Mouse (Mus musculus): Measurements from ENCODE around the gene Adam8. TPM values are rescaled to one million over a fixed set of nuclear protein-coding genes. Genes with fewer than 3 reads are reported as not detected.
A peak's percentile ranks its signal among the peaks of the same experiment; 100 is the strongest.

The Adam8 gene
- polyA plus RNA-seq, 1 experiment from 2014 or later, result 3.6 TPM

DNA sequence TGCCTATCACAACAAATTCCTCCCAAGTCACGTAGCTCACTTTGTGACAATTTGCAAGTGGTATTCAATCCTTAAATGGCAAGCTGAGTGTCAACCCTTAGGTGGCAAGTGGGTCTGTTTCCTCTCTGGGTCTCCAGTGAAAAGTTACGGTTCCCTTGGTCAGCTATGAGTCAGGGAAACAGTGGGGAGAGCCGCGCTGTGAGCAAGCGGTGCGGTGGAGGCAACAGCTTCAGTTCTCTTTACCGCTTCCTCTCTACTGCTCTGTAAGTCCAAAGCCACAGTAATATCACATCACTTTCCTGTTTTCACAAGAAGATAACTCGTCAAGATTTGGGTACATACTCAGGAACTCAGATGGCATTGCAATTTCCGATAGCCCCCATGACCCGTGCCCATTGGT, 18.1 kb downstream of the Adam8 start:
- H3K9me3 ChIP-seq (ENCODE audit: control insufficient read depth, low read length), result no peaks in the 10 kb centered on the region
- WGBS, result 92% methylated on average over 10 of the region's 10 CpGs
- H3K4me3 ChIP-seq (replicated peaks; ENCODE audit: low read depth, low read length), result no peak overlapping the region
- H3K4me2 ChIP-seq (ENCODE audit: low read length), result no peak overlapping the region
- H3K27me3 ChIP-seq (ENCODE audit: control insufficient read depth, insufficient read depth, low read length), result peaks cover 7% of the 10 kb centered on the region; the same call in 1 of the 2 replicates
- DNase-seq (no peak), ATAC-seq (ENCODE audit: low FRiP score, low TSS enrichment) (no peak)
- peaks cover 5% of the 10 kb centered on the region; the same call in 1 of the 2 replicates for H3K4me1 ChIP-seq (ENCODE audit: control insufficient read depth, insufficient read depth, low read length)
- H3K9ac ChIP-seq (replicated peaks; ENCODE audit: low read length), result no peak overlapping the region
- H3K36me3 ChIP-seq (ENCODE audit: control insufficient read depth, insufficient read depth, low read length), result no peaks in the 10 kb centered on the region
- no peak overlapping the region for H3K27ac ChIP-seq (replicated peaks; ENCODE audit: low read depth, low read length)

DNA sequence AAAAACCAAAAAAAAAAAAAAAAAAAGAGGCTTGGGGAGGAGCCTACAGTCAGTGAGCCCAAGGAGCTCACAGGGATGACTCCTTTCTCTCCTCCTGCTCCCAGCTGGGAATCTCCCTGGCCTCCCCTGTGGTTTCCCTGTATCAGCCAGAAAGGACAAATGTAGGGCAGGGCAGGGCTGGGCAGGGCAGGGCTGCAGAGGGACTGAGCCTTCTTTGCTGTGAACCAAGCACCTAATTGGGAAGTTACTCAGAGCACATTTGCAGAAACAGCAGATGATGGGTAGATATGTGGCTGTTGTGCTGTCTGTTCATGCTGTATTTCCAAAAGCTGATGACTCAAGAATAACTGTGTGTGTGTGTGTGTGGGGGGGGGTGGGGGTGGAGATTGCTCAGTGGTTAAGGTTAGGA, 19.4 kb downstream of the Adam8 start:
- Histone ChIP-seq H3K36me3 (ENCODE audit: control insufficient read depth, insufficient read depth, low read length) (no peaks in the 10 kb centered on the region), H3K27me3 (ENCODE audit: control insufficient read depth, insufficient read depth, low read length) (peaks cover 7% of the 10 kb centered on the region; the same call in 1 of the 2 replicates), H3K9me3 (ENCODE audit: control insufficient read depth, low read length) (no peaks in the 10 kb centered on the region), H3K4me2 (ENCODE audit: low read length) (no peak overlapping the region), H3K27ac (replicated peaks; ENCODE audit: low read depth, low read length) (no peak overlapping the region), H3K9ac (replicated peaks; ENCODE audit: low read length) (no peak overlapping the region), H3K4me1 (ENCODE audit: control insufficient read depth, insufficient read depth, low read length) (no peaks in the 10 kb centered on the region), H3K4me3 (replicated peaks; ENCODE audit: low read depth, low read length) (no peak overlapping the region)
- DNase-seq, result no peak
- no peak for ATAC-seq (ENCODE audit: low FRiP score, low TSS enrichment)

DNA sequence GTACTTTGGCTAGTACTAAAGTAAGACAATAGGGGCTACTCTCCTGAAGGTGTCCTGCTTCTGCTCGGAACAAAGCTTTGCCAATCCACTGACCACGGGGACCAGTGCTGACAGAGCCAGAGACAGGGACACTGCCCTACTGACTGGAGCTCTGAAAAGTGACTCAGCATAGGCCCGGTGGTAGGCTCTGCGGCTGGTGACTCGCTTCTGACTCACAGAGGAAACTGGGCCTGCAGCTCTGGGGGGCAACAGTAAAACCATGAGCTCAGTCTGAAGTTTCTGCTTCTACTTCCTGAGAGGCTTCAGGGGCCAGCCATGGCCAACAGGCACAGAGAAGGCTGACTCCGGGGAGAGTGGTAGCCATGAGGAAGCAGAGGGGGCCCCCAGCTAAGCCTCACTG, 20.9 kb downstream of the Adam8 start:
- H3K4me1 ChIP-seq (ENCODE audit: control insufficient read depth, insufficient read depth, low read length), result no peaks in the 10 kb centered on the region
- no peak for ATAC-seq (ENCODE audit: low FRiP score, low TSS enrichment)
- H3K4me2 ChIP-seq (ENCODE audit: low read length), result no peak overlapping the region
- peaks cover 7% of the 10 kb centered on the region; the same call in 1 of the 2 replicates for H3K27me3 ChIP-seq (ENCODE audit: control insufficient read depth, insufficient read depth, low read length)
- no peaks in the 10 kb centered on the region for H3K9me3 ChIP-seq (ENCODE audit: control insufficient read depth, low read length)
- no peak for DNase-seq
- 75% methylated on average over 6 of the region's 6 CpGs for WGBS
- no peaks in the 10 kb centered on the region for H3K36me3 ChIP-seq (ENCODE audit: control insufficient read depth, insufficient read depth, low read length)
- H3K9ac ChIP-seq (replicated peaks; ENCODE audit: low read length), result no peak overlapping the region
- no peak overlapping the region for H3K27ac ChIP-seq (replicated peaks; ENCODE audit: low read depth, low read length)
- no peak overlapping the region for H3K4me3 ChIP-seq (replicated peaks; ENCODE audit: low read depth, low read length)

DNA sequence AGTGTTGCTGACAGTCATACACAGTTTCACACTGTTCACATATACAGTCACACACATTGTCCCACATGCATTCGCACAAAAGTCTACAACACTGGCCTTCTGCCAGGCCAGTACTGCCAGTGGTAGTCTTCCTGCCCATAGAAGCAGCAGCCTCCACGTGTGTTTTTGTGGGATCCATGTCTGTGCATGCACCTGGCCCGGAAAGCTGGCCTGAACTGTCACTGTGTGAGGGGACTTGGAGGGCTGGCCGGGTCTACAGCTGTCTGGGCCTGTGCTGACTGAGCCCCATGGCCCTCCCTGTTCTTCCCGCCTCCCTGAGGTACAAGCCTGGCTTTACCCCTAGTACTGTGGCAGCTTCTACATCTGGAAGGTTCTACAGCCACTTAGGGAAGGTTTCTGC, 21.4 kb downstream of the Adam8 start:
- H3K4me1 ChIP-seq (ENCODE audit: control insufficient read depth, insufficient read depth, low read length), result no peaks in the 10 kb centered on the region
- DNase-seq (no peak), ATAC-seq (ENCODE audit: low FRiP score, low TSS enrichment) (no peak)
- no peak overlapping the region for H3K9ac ChIP-seq (replicated peaks; ENCODE audit: low read length)
- no peaks in the 10 kb centered on the region for H3K36me3 ChIP-seq (ENCODE audit: control insufficient read depth, insufficient read depth, low read length)
- no peak overlapping the region for H3K4me2 ChIP-seq (ENCODE audit: low read length)
- 79% methylated on average over 5 of the region's 5 CpGs for WGBS
- no peak overlapping the region for H3K27ac ChIP-seq (replicated peaks; ENCODE audit: low read depth, low read length)
- no peaks in the 10 kb centered on the region for H3K9me3 ChIP-seq (ENCODE audit: control insufficient read depth, low read length)
- H3K27me3 ChIP-seq (ENCODE audit: control insufficient read depth, insufficient read depth, low read length), result peaks cover 7% of the 10 kb centered on the region; the same call in 1 of the 2 replicates
- H3K4me3 ChIP-seq (replicated peaks; ENCODE audit: low read depth, low read length), result no peak overlapping the region

DNA sequence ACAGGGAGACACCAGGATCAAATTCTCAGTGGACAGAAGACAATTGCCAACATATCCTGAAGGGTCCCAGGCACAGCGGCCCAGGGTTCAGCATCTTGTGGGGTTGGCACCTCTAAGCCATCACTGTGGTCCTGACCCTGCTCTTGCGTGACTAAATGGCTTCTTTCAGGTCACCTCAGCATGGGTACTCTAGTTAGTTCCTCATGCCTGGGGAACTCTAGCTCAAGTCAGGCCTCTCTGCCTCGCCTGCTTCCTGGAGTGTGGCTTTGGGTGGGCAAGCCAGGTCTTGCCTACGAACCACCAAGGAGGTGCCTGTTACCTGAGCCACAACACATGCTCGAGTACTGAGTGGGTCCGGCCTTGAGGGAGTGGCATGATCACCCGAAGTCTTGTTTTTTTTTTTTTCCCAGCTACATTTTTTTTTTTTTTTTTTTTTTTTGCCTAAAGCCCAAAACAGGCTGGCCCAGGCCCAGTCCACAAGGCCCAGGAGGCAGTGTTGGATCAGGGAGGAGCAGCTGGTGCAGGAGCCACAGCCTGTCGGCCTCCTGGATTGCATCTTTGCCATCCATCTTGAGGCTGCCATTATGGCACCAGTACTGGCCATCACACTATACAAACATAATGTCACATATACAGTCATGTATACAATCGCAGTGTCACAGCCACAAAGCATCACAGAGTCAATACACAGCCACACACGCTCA, 22.0 kb downstream of the Adam8 start:
- H3K4me2 ChIP-seq (ENCODE audit: low read length), result no peak overlapping the region
- H3K27me3 ChIP-seq (ENCODE audit: control insufficient read depth, insufficient read depth, low read length), result peaks cover 7% of the 10 kb centered on the region; the same call in 1 of the 2 replicates
- DNase-seq (no peak), ATAC-seq (ENCODE audit: low FRiP score, low TSS enrichment) (no peak)
- no peaks in the 10 kb centered on the region for H3K4me1 ChIP-seq (ENCODE audit: control insufficient read depth, insufficient read depth, low read length)
- H3K4me3 ChIP-seq (replicated peaks; ENCODE audit: low read depth, low read length), result no peak overlapping the region
- no peaks in the 10 kb centered on the region for H3K9me3 ChIP-seq (ENCODE audit: control insufficient read depth, low read length)
- no peak overlapping the region for H3K9ac ChIP-seq (replicated peaks; ENCODE audit: low read length)
- H3K27ac ChIP-seq (replicated peaks; ENCODE audit: low read depth, low read length), result no peak overlapping the region
- H3K36me3 ChIP-seq (ENCODE audit: control insufficient read depth, insufficient read depth, low read length), result no peaks in the 10 kb centered on the region
- WGBS, result 85% methylated on average over 10 of the region's 10 CpGs

DNA sequence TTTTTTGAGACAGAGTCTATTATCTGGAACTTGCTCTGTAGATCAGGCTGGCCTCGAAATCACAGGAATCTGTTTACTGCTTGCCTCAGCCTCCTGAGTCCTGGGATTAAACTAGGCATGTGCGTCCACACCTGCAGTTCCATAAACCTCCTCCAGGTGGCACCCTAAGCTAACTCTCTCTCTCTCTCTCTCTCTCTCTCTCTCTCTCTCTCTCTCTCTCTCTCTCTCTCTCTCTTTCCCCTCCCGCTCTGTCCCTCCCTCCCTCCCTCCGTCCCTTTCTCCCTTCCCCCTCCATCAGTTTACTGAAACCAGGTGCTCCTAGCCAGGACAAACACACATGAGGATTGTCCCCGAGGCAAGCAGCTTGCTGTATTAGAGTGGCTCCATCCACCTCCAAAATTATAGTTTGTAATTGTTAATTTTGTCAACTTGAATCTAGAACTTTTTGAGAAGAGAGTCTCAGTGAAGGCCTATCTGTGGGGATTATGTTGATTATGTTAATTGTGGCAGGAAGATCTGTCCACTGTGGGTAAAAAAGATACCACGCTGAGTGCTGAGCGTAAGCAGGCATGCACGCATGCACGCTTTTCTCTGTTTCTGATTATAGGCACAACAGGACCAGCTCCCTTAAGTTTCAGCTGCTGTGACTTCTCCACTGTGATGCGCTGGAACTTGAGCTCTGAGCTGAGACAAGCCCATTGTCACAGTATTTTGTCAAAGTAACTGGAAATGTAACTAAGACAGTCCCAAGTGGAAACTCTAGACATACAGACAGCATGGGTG, 22.8 kb downstream of the Adam8 start:
- WGBS, result 29% methylated on average over 10 of the region's 10 CpGs

DNA sequence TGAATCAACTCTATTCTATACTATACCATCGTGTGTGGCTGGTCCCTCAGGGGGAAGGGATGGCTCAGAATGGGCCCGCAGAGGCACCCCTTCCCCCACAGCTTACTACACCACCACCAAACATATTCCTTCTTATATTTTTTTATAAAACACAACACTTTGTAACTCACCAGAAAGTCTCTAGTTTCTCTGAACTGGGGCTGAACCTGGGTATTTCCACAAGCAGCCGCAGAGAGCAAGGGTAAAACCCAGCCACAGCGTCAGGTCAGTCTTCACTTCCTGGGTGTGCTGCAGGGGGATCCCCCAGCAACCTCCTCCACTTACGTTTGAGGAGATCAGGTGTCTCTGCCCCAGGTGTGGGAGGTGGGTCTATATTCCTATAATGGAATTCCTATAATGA, 23.9 kb downstream of the Adam8 start:
- WGBS, result 47% methylated on average over 5 of the region's 5 CpGs
- no peak for ATAC-seq (ENCODE audit: low FRiP score, low TSS enrichment)
- no peaks in the 10 kb centered on the region for H3K9me3 ChIP-seq (ENCODE audit: control insufficient read depth, low read length)

More for the DNA sequence above, 22.8 kb downstream of the Adam8 start:
- Histone ChIP-seq H3K36me3 (ENCODE audit: control insufficient read depth, insufficient read depth, low read length) (no peaks in the 10 kb centered on the region), H3K27me3 (ENCODE audit: control insufficient read depth, insufficient read depth, low read length) (peaks cover 7% of the 10 kb centered on the region; the same call in 1 of the 2 replicates), H3K27ac (replicated peaks; ENCODE audit: low read depth, low read length) (no peak overlapping the region), H3K9ac (replicated peaks; ENCODE audit: low read length) (no peak overlapping the region), H3K4me2 (ENCODE audit: low read length) (no peak overlapping the region), H3K4me3 (replicated peaks; ENCODE audit: low read depth, low read length) (no peak overlapping the region), H3K4me1 (ENCODE audit: control insufficient read depth, insufficient read depth, low read length) (no peaks in the 10 kb centered on the region), H3K9me3 (ENCODE audit: control insufficient read depth, low read length) (no peaks in the 10 kb centered on the region)
- ATAC-seq (ENCODE audit: low FRiP score, low TSS enrichment), result no peak
- peak; percentile 91 for DNase-seq

DNA sequence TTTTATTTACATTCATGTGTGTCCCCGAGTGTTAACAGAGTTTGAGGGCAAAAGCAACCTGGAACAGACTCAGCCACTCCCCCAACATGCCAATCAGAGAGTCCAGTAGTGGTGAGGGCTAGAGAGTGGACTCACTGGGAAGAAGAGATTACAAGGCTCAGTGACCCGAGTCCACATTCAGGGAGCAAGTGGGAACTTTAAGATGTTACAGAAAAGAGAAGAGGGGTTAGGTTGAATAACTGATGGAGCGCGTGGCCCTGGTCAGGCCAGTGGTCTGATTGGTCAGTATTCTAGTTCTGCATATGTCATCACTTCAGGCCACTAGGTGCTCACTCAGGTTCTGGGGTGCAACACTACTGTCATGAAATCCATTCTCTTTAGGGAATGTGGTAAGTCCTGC, 25.2 kb downstream of the Adam8 start:
- 2% methylated on average over 4 of the region's 4 CpGs for WGBS
- no peaks in the 10 kb centered on the region for H3K9me3 ChIP-seq (ENCODE audit: control insufficient read depth, low read length)
- no peak overlapping the region for H3K4me2 ChIP-seq (ENCODE audit: low read length)
- ATAC-seq (ENCODE audit: low FRiP score, low TSS enrichment), result no peak
- H3K36me3 ChIP-seq (ENCODE audit: control insufficient read depth, insufficient read depth, low read length), result no peaks in the 10 kb centered on the region
- no peak for DNase-seq
- no peaks in the 10 kb centered on the region for H3K4me1 ChIP-seq (ENCODE audit: control insufficient read depth, insufficient read depth, low read length)
- no peak overlapping the region for H3K27ac ChIP-seq (replicated peaks; ENCODE audit: low read depth, low read length)
- H3K4me3 ChIP-seq (replicated peaks; ENCODE audit: low read depth, low read length), result no peak overlapping the region
- no peak overlapping the region for H3K9ac ChIP-seq (replicated peaks; ENCODE audit: low read length)
- peaks cover 7% of the 10 kb centered on the region; the same call in 1 of the 2 replicates for H3K27me3 ChIP-seq (ENCODE audit: control insufficient read depth, insufficient read depth, low read length)

More for the DNA sequence above, 23.9 kb downstream of the Adam8 start:
- Histone ChIP-seq H3K4me1 (ENCODE audit: control insufficient read depth, insufficient read depth, low read length) (no peaks in the 10 kb centered on the region), H3K4me2 (ENCODE audit: low read length) (no peak overlapping the region), H3K9ac (replicated peaks; ENCODE audit: low read length) (no peak overlapping the region), H3K27me3 (ENCODE audit: control insufficient read depth, insufficient read depth, low read length) (peaks cover 7% of the 10 kb centered on the region; the same call in 1 of the 2 replicates), H3K36me3 (ENCODE audit: control insufficient read depth, insufficient read depth, low read length) (no peaks in the 10 kb centered on the region), H3K4me3 (replicated peaks; ENCODE audit: low read depth, low read length) (no peak overlapping the region), H3K27ac (replicated peaks; ENCODE audit: low read depth, low read length) (no peak overlapping the region)
- DNase-seq, result no peak
